21 mouse cellular contexts compared by ENCODE assay signal in genomic region chr17:62721595-62721994, GRCm38 (mm10).
"Had no signal": no experiment of that assay in that cellular context is flagged by ENCODE, and none has a peak within 500 bp of the region (broad histone marks: within the 10 kb centered on the region; RNA-seq: fewer than 3 reads in every experiment).

No protein-coding gene starts in this region.

- H3K36me3 ChIP-seq: heart, embryonic 13.5 days; heart, embryonic 15.5 days; hindbrain, embryonic 13.5 days; hindbrain, embryonic 15.5 days; limb, embryonic 10.5 days; limb, embryonic 12.5 days; liver, embryonic 13.5 days; liver, embryonic 15.5 days had no signal

- DNase-seq: gastrocnemius, postnatal 14 days; gastrocnemius, postnatal 36 days; heart, adult 11 months; heart, adult 2 months; heart, postnatal 14 days; heart, postnatal 36 days; kidney, adult 11 months; kidney, adult 2 months; kidney, postnatal 10 days; kidney, postnatal 25 days; kidney, postnatal 4 days; liver, embryonic 13.5 days had no signal

- H3K9me3 ChIP-seq: heart, embryonic 13.5 days; heart, embryonic 15.5 days; hindbrain, embryonic 13.5 days; hindbrain, embryonic 15.5 days; limb, embryonic 10.5 days; limb, embryonic 12.5 days; liver, embryonic 13.5 days; liver, embryonic 15.5 days had no signal

- H3K4me1 ChIP-seq: liver, embryonic 13.5 days; liver, embryonic 15.5 days had no signal

- H3K4me3 ChIP-seq: heart, adult 2 months; heart, embryonic 13.5 days; heart, embryonic 15.5 days; hindbrain, embryonic 13.5 days; hindbrain, embryonic 15.5 days; limb, embryonic 10.5 days; limb, embryonic 12.5 days; liver, embryonic 13.5 days; liver, embryonic 15.5 days had no signal

- H3K27ac ChIP-seq: heart, adult 2 months; hindbrain, embryonic 15.5 days; hindbrain, postnatal 0 days; layer of hippocampus, adult 2 months; limb, embryonic 10.5 days; limb, embryonic 12.5 days; liver, embryonic 13.5 days; liver, embryonic 15.5 days had no signal

- H3K9ac ChIP-seq: heart, embryonic 13.5 days; heart, embryonic 15.5 days; hindbrain, embryonic 13.5 days; hindbrain, embryonic 15.5 days; limb, embryonic 12.5 days; liver, embryonic 13.5 days; liver, embryonic 15.5 days had no signal
